Mouse (Mus musculus) adrenal gland, adult (tissue): Measurements from ENCODE around the gene Cbln1.
A peak's percentile ranks its signal among the peaks of the same experiment; 100 is the strongest.

Source experiments
- DNase-seq, 2 experiments: peaks; one replicate each; pipeline ENCODE4 v3.0.0; 2022 to 2023; ENCODE audit warnings: low spot score in 1 of 2; ENCODE audit not compliant: inconsistent age in 2 of 2

Gene Cbln1

DNA sequence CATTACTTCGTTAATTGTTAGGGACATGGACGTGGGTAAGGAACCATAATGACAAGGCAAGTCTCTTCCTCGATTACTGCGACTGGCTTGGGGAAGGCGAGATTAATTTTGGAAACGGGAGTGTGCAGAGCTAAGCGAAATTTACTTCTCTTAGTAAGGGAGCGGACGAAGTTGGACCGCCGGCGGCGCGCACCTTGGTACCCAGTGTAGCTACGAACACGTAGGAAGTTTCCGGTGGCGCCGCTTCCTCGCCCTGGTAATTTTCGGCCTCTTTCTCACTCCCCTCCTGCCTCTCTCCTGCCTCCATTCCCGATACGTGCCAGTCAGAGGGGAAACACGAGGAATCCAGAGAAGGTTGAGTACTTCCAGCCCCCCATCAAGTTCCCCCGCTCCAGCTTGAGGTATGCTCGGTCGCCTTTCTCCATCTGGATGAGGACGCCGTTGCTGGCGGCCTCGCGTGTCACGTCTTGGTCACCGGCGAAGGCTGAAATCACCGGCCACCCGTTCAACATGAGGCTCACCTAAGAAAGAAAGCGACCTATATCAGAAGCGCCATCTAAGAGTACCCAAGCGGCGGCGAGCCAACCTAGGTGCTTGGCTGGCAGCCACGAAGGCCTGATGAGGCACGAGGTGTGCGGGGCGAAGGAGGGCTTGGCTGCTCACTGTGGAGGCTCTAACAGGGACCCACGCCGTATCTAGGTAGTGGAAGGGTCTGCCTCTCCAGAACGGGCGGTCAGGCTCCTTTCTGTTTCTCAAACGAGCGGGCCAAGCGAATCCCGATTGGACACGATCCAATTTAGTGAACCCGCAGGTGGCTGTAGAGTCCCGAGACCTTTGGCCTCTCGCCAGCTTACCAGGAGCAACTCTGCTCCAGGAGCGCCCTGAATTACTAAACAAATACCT is 2.2 kb downstream of the Cbln1 start:
- peak; percentile 12 to 53 for DNase-seq

DNA sequence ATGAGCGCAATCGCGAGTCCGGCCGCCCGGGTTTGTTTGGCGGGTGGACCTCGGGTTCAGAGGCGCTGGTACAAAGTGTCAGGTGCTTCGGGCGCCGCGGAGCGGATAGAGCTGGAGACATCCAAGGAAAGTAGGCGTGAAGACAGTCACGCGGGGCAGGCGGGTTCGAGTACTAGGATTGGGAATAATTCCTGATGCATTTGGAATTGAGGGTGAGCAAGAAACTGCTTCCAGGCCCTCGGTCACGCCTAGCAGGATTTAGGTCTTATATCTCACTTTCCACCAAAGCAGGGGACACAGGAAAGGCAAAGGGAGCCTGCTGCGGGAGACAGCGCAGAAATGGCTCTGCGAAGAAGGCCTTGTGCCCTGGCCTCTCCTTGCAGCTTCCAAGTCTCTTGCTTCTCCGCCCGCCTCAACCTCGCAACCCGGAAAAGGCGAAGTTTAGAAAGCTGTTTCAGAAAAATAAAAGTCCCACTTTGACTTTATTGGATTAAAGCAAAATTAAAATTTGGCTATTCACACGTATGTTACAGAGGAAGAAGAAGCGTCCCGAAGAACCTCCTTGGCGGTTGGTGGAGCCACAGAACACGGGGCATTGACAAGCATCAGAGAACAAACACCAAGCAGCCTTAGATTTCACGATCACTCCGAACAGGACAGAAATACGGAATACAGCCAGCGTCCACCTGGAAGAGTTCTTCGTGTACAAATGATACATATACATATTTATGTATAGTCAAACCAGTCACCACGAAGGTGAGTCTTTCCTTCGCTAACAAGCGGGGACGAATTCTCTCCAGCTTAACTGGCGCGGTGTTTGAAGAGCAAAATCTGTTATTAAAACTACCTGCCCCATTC is 3.2 kb downstream of the Cbln1 start:
- DNase-seq: peak; percentile 4 to 49

DNA sequence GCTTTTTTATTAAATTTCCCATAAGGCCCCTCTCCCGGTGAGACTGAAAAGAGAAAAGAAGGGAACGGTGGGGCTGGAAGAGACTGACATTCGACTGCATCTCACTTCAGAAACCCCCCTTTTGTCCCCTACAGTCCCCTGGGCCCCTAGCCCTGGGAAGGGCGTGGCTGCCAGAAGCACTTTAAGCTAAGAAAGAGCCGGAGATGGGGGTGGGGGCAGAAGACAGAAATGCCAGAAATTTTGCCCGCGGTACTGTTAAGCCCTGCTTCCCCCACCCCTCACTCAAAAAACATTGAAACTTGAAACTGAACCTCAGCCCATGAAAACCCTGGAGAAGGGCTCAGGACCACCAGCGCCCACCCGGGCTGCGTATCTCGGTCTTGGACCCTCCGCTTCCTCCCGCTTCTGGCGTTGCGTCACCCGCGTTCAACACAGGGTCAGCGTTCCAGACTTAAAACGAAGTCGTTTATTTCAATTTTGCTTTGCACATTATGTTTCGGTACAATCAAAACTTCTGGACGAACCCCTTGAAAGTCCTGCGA is 3.9 kb downstream of the Cbln1 start:
- no peak for DNase-seq

DNA sequence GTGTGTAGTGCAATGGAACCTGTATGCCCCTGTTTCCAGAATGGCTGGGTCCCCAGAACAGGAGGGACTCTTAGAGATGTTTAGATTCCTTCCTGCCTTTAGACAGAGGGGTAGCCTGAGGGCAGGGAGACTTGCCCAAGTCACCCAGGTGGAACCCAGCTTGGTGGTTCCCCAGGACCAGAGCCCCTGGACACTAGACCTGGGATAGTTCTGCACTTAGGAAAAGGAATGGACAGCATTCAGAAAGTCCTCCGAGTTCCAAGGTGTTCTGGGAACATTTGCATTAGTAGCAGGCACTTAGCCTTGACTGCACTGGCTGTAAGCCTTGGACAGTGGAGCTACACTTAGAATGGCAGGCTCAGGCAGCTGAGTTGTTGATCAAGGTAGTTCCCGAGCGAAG is 4.5 kb downstream of the Cbln1 start:
- DNase-seq: no peak

DNA sequence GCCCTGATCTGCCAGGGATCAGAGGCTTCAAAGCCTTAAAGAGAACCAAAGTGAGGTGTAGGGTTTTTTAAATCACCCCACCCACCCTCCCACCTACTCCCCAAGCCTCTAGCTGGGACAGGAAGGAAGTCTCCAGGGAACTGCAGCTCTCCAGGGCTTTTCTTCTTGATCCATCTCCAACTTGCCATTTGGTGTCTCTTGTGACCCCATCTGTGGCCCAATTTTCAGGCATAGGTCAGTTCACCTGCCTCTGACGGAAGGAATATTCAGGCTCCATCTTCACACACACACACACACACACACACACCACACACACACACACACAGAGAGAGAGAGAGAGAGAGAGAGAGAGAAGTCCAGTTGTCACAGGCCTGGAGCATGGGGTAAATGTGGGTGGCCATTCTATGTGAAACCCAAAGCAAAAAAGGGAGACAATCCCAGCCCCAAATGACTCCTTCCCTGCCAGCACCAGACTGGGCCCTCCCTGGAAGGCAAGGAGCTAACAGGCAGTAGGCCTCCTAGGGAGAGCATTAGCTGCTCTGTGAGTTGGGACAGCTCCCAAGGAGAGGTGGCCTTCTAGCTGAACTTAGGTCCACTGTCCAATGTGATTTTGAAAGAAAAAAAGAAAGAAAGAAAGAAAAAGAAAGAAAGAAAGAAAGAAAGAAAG is 5.3 kb downstream of the Cbln1 start:
- DNase-seq: no peak

DNA sequence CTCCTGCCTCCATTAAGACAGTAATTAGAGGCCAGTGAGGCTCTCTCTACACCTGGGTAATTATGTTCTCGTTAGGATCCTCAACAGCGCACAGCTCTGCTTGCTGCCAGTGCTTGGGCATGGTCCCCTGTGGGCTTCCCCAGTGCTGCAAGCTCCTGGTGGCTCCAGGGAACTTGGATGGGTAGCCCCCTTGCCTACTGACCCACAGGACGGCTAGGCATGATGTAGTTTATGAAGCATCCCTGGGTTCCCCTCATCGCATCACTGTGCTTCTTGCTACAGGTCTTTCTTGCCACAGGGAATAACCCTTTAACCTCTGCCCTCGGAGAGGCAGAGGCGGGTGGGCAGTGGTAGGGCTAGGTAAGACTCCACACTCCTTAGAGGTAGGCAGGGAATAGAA is 6.1 kb downstream of the Cbln1 start:
- DNase-seq: no peak

DNA sequence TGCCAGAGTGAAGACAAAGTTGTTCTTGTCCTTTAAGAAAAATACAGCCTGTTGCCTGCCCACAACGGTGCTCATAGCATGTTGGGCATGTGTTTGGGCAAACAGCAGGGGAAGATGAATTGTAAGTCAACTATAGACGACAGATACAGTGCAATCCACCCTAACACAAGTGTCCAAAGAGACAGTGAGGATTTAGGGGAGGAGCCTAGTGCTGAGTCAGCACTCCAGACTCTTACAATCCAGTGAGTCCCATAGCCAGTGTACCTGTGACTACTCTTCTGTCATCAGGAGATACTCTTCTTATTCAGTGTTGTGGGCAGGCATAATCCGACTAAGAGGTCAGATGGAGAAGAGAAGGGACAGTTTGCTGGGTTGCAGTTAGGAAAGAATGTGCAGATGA is 8.0 kb downstream of the Cbln1 start:
- no peak for DNase-seq

DNA sequence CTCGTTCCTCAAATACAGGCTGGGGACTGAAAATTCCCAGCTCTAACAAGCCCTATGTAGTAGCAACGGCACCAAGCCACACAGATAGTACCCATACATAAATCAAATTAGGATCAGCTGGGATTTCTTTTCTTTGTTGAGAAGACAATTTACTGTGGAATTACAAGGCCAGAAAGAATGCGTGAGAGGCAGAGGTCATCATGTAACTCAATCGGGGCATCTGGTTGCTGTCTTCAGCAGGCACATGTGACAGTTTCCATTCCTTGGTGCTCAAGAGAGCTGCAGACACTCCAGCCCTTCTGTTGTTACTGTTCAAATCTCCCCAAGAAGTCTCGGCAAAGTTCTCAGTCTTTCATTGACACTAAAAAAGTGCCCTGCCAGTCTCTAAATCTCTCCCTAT is 10.6 kb downstream of the Cbln1 start:
- no peak for DNase-seq

DNA sequence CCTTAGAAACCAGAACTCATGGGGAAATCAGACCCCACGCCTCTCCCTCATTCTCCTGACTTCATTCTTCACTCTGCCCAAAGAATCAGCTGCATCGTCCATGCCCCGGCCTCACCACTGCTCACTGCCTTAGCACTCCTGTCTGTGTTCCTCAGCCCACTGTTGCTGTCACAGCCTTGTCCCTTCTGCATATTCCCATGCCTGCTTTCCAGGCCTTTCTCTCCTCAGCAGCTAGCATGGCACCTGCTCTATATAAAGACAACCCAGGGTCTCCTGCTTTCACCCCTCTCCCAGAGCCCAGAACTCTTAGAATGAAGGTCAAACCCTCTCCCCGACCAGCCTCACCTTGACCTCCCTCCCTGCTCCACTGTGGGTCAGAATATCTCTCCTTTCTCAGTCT is 15.5 kb downstream of the Cbln1 start:
- no peak for DNase-seq

DNA sequence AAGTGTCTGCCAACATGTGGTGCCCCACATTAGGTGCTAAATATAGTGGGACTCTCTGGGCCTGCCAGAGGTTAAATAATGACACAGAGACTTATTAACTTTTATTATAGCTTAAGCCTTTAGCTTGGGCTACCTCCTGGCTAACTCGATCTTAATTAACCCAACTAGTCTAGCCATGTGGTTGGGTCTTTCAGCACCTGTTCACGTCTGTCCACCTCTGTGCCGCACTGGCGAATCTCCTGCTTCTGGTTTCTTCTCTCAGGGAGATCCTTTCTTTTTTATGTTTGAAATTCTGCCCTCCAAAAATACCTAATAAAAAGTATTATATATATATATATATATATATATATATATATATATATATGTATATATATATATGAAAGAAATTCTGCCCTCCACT is 19.6 kb downstream of the Cbln1 start:
- no peak for DNase-seq

DNA sequence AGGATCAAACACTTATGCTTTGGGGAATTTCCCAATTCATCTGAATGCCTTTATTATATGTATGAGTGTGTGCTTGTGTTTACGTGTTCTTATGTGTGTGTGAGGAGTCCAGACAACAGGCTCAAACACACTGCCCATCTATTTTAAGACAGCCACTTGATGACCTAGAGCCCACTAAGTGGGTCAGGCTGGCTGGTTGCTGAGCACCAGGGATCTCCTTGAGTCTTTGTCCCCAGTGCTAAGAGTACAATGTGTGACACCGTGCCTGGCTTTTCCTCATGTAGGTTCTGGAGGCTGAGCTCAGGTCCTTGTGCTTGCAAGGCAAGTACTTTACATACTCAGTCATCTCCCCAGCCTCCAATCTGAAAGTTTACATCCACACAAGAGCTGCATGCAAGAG is 20.7 kb downstream of the Cbln1 start:
- no peak for DNase-seq

DNA sequence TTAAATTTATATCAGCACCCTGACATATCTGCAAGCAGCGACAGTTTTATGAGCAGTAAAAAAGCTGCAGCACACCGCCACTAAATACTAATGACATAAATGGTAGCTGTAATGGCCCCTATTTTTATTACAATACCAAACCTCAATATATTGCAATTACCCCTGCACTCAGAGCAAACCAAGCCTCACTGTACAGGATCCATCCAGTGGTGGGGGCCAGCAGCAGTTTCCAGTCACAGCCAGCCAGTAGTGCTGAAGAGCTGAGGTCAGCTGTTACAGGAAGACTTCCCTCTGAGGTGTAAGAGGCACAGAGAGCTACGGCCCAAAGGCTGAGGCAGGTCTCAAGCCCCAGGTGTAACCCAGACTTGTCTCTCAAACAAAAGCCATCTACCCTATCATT is 37.8 kb downstream of the Cbln1 start:
- DNase-seq: no peak

DNA sequence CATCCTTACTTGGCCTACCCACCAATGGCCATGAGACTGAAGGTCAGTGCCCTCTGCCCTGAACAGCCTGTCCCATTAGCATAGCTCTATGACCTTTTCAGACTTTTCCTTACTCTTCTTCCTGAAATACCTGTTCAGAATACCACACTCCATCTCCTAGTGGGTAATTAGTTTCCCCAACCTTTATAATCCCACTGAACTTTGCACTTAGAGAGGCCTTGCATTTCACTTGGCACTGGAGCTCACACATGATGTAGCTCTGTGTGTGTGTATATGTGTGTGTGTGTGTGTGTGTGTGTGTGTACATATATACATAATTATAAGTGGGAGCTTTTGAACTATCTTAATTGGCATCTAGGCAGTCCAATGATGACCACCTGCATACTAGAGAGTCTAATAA is 45.2 kb downstream of the Cbln1 start:
- DNase-seq: no peak

DNA sequence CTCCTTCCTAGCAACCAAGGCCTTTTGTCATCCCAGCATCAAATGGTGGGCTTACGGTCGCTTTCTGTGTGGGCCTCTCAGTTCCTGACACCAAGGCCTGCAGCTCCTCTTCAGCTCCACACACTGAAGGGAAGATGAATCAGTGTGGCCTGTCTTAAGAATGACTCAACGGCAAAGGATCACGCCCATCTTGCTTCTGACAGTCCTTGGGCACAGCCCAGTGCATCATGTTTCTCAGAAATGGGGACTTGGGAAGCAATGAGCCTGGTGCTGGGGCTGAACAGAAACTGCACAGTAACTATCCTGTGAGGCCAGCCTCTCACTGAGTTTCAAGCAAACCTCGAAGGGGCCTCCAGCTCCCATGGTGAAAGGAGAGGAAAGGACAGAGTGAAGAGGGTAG is 47.7 kb downstream of the Cbln1 start:
- peak; percentile 39 to 67 for DNase-seq

DNA sequence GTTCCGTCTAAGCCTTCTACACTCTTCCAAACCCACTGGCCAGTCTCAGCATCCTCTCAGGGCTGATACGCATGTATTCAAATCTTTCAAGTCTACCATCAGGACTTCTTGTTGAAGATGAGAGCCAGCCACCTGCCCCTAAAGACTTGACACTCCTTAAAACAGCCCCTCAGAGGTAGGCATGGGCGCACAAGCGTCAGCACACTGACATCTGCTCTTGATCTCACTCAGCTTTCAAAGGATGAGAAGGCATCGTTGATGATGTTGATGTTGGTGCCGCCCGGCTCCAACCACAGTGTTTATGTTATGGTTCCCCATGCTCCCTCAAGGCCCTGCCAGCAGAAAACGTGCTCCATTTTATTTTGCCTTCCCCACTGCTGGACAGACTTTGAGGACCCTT is 50.7 kb downstream of the Cbln1 start:
- no peak for DNase-seq
